Mouse (Mus musculus) kidney, embryonic 14.5 days (tissue): ENCODE data around the gene Dpep2nb. TPM values are rescaled to one million over a fixed set of nuclear protein-coding genes. Genes with fewer than 3 reads are reported as not detected.

Experiments used
- ATAC-seq: fragments of 200-750 bp; cut with Nextera tagmentation; 2 replicates; pipeline ENCODE4 v1.8.0; 2017; ENCODE audit warnings: moderate number of reproducible peaks, mild to moderate bottlenecking, moderate TSS enrichment, moderate library complexity; ENCODE audit not compliant: low FRiP score, low TSS enrichment
- H3K27ac ChIP-seq: fragments of 300-500 bp; sonication (generic); 2 replicates; pipeline ENCODE4 v1.5.1; 2014; ENCODE audit warnings: low read depth, mild to moderate bottlenecking, low read length, moderate library complexity, mixed read lengths
- H3K27me3 ChIP-seq: fragments of 300-500 bp; sonication (generic); 2 replicates; pipeline ENCODE4 v1.6.1; 2014; ENCODE audit warnings: mild to moderate bottlenecking, low read length; ENCODE audit not compliant: control insufficient read depth, insufficient read depth
- H3K36me3 ChIP-seq: fragments of 300-500 bp; sonication (generic); 2 replicates; pipeline ENCODE4 v1.6.1; 2014; ENCODE audit warnings: low read length, mixed read lengths; ENCODE audit not compliant: control insufficient read depth, insufficient read depth
- H3K4me1 ChIP-seq: fragments of 300-500 bp; sonication (generic); 2 replicates; pipeline ENCODE4 v1.6.1; 2014; ENCODE audit warnings: low read length, mixed read lengths; ENCODE audit not compliant: control insufficient read depth, insufficient read depth
- H3K4me2 ChIP-seq: fragments of 300-500 bp; sonication (generic); replicated peaks from 2 replicates; pipeline ENCODE4 v1.6.1; 2014; ENCODE audit warnings: low read depth, mild to moderate bottlenecking, low read length
- H3K4me3 ChIP-seq: fragments of 300-500 bp; sonication (generic); 2 replicates; pipeline ENCODE4 v1.5.1; 2014; ENCODE audit warnings: mild to moderate bottlenecking, low read length
- H3K9ac ChIP-seq: fragments of 300-500 bp; sonication (generic); 2 replicates; pipeline ENCODE4 v1.6.1; 2014; ENCODE audit warnings: low read depth, mild to moderate bottlenecking, low read length, moderate library complexity
- H3K9me3 ChIP-seq: fragments of 300-500 bp; sonication (generic); 2 replicates; pipeline ENCODE4 v1.6.1; 2016; ENCODE audit warnings: low read length; ENCODE audit not compliant: control insufficient read depth
- WGBS: fragments of 180-500 bp; shearing (Covaris S2); extraction: QIAGEN DNeasy Blood & Tissue Kit; methylation state at CpG from one replicate; pipeline ENCODE4 v1.1.7; 2014; 5-methylcytosine and 5-hydroxymethylcytosine counted together
- microRNA-seq: library from miRNA; unstranded; fragments of <30 nt; microRNA quantifications from one replicate; pipeline ENCODE4, GENCODE M21; 2016
- polyA plus RNA-seq: library from polyadenylated mRNA; unstranded; fragments of >200 nt; fragmentation: Nextera tagmentation; extraction: Ambion mirVana; gene quantifications from 2 replicates; pipeline ENCODE4 v1.2.1, GENCODE M21; 2014

The Dpep2nb gene
- polyA plus RNA-seq, 1 experiment from 2014 or later = 0.22 TPM

GRCm38 (mm10) chr8:105961101-105961500 lies 44.7 kb downstream of the Dpep2nb start:
- WGBS = 83% methylated on average over 14 of the region's 14 CpGs
- Histone ChIP-seq H3K4me3 (no peak overlapping the region), H3K9ac (no peak overlapping the region), H3K27ac (no peak overlapping the region), H3K27me3 (no peaks in the 10 kb centered on the region), H3K36me3 (peaks cover 17% of the 10 kb centered on the region; the same call in 1 of the 2 replicates), H3K4me2 (no peak overlapping the region), H3K4me1 (peaks cover 10% of the 10 kb centered on the region), H3K9me3 (no peaks in the 10 kb centered on the region)
- no peak for ATAC-seq

GRCm38 (mm10) chr8:105959350-105959749 lies 46.4 kb downstream of the Dpep2nb start:
- Histone ChIP-seq H3K9me3 (no peaks in the 10 kb centered on the region), H3K36me3 (peaks cover 24% of the 10 kb centered on the region; the same call in 1 of the 2 replicates), H3K4me2 (no peak overlapping the region), H3K27me3 (no peaks in the 10 kb centered on the region), H3K4me3 (no peak overlapping the region), H3K4me1 (peaks cover under 1% of the 10 kb centered on the region; the same call in 1 of the 2 replicates), H3K9ac (no peak overlapping the region), H3K27ac (no peak overlapping the region)
- 84% methylated on average over 7 of the region's 7 CpGs for WGBS
- ATAC-seq = no peak

GRCm38 (mm10) chr8:105957813-105958212 lies 48.0 kb downstream of the Dpep2nb start:
- Histone ChIP-seq H3K4me2 (no peak overlapping the region), H3K36me3 (peaks cover 37% of the 10 kb centered on the region; the same call in 1 of the 2 replicates), H3K9ac (no peak overlapping the region), H3K27ac (no peak overlapping the region), H3K4me1 (no peaks in the 10 kb centered on the region), H3K4me3 (no peak overlapping the region), H3K9me3 (no peaks in the 10 kb centered on the region), H3K27me3 (no peaks in the 10 kb centered on the region)
- 58% methylated on average over 3 of the region's 4 CpGs for WGBS
- ATAC-seq = no peak

- Histone ChIP-seq H3K36me3 (peaks cover 40% of the 10 kb centered on the region; the same call in 1 of the 2 replicates), H3K27me3 (no peaks in the 10 kb centered on the region), H3K4me2 (no peak overlapping the region), H3K9me3 (no peaks in the 10 kb centered on the region), H3K9ac (no peak overlapping the region), H3K27ac (no peak overlapping the region), H3K4me3 (no peak overlapping the region), H3K4me1 (no peaks in the 10 kb centered on the region)
- no peak for ATAC-seq
- 94% methylated on average over 4 of the region's 4 CpGs for WGBS
These were observed 49.2 kb downstream of the Dpep2nb start for GRCm38 (mm10) chr8:105956556-105956955.

- H3K4me1 ChIP-seq = 0 out of 2 replicates have a peak, but pooled peaks cover 8% of the 10 kb centered on the region
- 39% methylated on average over 7 of the region's 7 CpGs for WGBS
- no peaks in the 10 kb centered on the region for H3K27me3 ChIP-seq
- H3K36me3 ChIP-seq = peaks cover 67% of the 10 kb centered on the region
- no peak overlapping the region for H3K27ac ChIP-seq
- peak overlapping the region; percentile 12; the same call in 1 of the 2 replicates for H3K9ac ChIP-seq
- ATAC-seq = peak; percentile 28; the same call in 1 of the 2 replicates
- H3K9me3 ChIP-seq = no peaks in the 10 kb centered on the region
- no peak overlapping the region for H3K4me3 ChIP-seq
- H3K4me2 ChIP-seq = no peak overlapping the region
These were observed 54.6 kb downstream of the Dpep2nb start for GRCm38 (mm10) chr8:105951057-105951659.

GRCm38 (mm10) chr8:105949350-105949749 lies 56.4 kb downstream of the Dpep2nb start:
- peaks cover 76% of the 10 kb centered on the region for H3K36me3 ChIP-seq
- 80% methylated on average over 10 of the region's 10 CpGs for WGBS
- H3K27ac ChIP-seq = no peak overlapping the region
- 0 out of 2 replicates have a peak, but pooled peaks cover 8% of the 10 kb centered on the region for H3K4me1 ChIP-seq
- H3K4me2 ChIP-seq = no peak overlapping the region
- ATAC-seq = no peak
- no peaks in the 10 kb centered on the region for H3K27me3 ChIP-seq
- no peak overlapping the region for H3K4me3 ChIP-seq
- H3K9ac ChIP-seq = no peak overlapping the region
- H3K9me3 ChIP-seq = no peaks in the 10 kb centered on the region

Small RNAs within 50 kb of the gene (microRNA-seq; reads per million reads assigned to microRNA genes)
- not detected for gene Mir7074

Other genes with a start within 250 kb of the Dpep2nb start
- 11.9 and 15.8 TPM in 2 replicates for gene Gfod2, start 247.3 kb downstream of the Dpep2nb start, polyA plus RNA-seq
- 13.6 and 14.9 TPM in 2 replicates for gene Ranbp10, start 178.6 kb downstream of the Dpep2nb start, polyA plus RNA-seq
- 0.14 and 0.27 TPM in 2 replicates for gene Tsnaxip1, start 178.2 kb downstream of the Dpep2nb start, polyA plus RNA-seq
- gene Cenpt, start 152.7 kb downstream of the Dpep2nb start, polyA plus RNA-seq = 31.1 and 41.0 TPM in 2 replicates
- 57.2 and 65.0 TPM in 2 replicates for gene Thap11, start 150.8 kb downstream of the Dpep2nb start, polyA plus RNA-seq
- 329 and 342 TPM in 2 replicates for gene Nutf2, start 145.4 kb downstream of the Dpep2nb start, polyA plus RNA-seq
- gene Edc4, start 125.1 kb downstream of the Dpep2nb start, polyA plus RNA-seq = 34.9 and 49.7 TPM in 2 replicates
- gene Nrn1l, start 112.4 kb downstream of the Dpep2nb start, polyA plus RNA-seq = 1.0 and 1.1 TPM in 2 replicates
- 20.5 and 34.5 TPM in 2 replicates for gene Pskh1, start 105.5 kb downstream of the Dpep2nb start, polyA plus RNA-seq
- 1.5 and 2.0 TPM in 2 replicates for gene Ctrl, start 72.1 kb downstream of the Dpep2nb start, polyA plus RNA-seq
- gene Psmb10, start 67.5 kb downstream of the Dpep2nb start, polyA plus RNA-seq = 38.7 and 47.6 TPM in 2 replicates
- gene Lcat, start 62.6 kb downstream of the Dpep2nb start, polyA plus RNA-seq = 0.89 and 1.6 TPM in 2 replicates
- gene Slc12a4, start 39.9 kb downstream of the Dpep2nb start, polyA plus RNA-seq = 16.8 and 21.8 TPM in 2 replicates
- gene Dpep3, start 26.5 kb downstream of the Dpep2nb start, polyA plus RNA-seq = not detected in 2 replicates
- 18.3 and 19.9 TPM in 2 replicates for gene Dus2, start 14.6 kb downstream of the Dpep2nb start, polyA plus RNA-seq
- 13.4 and 19.8 TPM in 2 replicates for gene Ddx28, start 5.9 kb upstream of the Dpep2nb start, polyA plus RNA-seq
- gene Nfatc3, start 52.9 kb upstream of the Dpep2nb start, polyA plus RNA-seq = 8.9 and 10.3 TPM in 2 replicates
- 5.6 and 9.1 TPM in 2 replicates for gene Esrp2, start 131.0 kb upstream of the Dpep2nb start, polyA plus RNA-seq
- 2.7 and 6.6 TPM in 2 replicates for gene Pla2g15, start 144.4 kb upstream of the Dpep2nb start, polyA plus RNA-seq
- gene Slc7a6, start 162.9 kb upstream of the Dpep2nb start, polyA plus RNA-seq = 87.4 and 90.3 TPM in 2 replicates
- 40.8 and 44.7 TPM in 2 replicates for gene Slc7a6os, start 205.0 kb upstream of the Dpep2nb start, polyA plus RNA-seq
- gene Prmt7, start 205.0 kb upstream of the Dpep2nb start, polyA plus RNA-seq = 39.9 and 59.1 TPM in 2 replicates